Mouse (Mus musculus) neutrophil, adult 5-6 weeks (primary cell): ENCODE data around the gene Dock9. TPM values are rescaled to one million over a fixed set of nuclear protein-coding genes. Genes with fewer than 3 reads are reported as not detected.

Source experiments
- ATAC-seq: fragments of 151-379, 151-347 bp; 2 replicates; pipeline ENCODE4 v1.8.0; 2017; ENCODE audit warnings: mild to moderate bottlenecking, moderate TSS enrichment; ENCODE audit not compliant: insufficient number of reproducible peaks, poor library complexity, low FRiP score, severe bottlenecking; ENCODE audit errors: extremely low read depth
- total RNA-seq: library from RNA; stranded (forward); fragments of 200-1000 nt; gene quantifications from 2 replicates; pipeline ENCODE4 v1.2.3, GENCODE M21; 2017

Gene Dock9
- 20.7 and 21.2 TPM in 2 replicates for total RNA-seq

- peak; percentile 60 for ATAC-seq
Observed at GRCm38 (mm10) chr14:121797457-121798410, at the start of gene Dock9. TSS of gene Dock9 (minus strand) at chr14:121797837.

- no peak for ATAC-seq
Observed at GRCm38 (mm10) chr14:121844486-121844885, 46.8 kb upstream of the Dock9 start.

- no peak for ATAC-seq
Observed at GRCm38 (mm10) chr14:121840217-121840616, 42.6 kb upstream of the Dock9 start.

- no peak for ATAC-seq
Observed at GRCm38 (mm10) chr14:121838161-121838560, 40.5 kb upstream of the Dock9 start.

GRCm38 (mm10) chr14:121833001-121833520 is 35.4 kb upstream of the Dock9 start:
- ATAC-seq = no peak

- ATAC-seq = 0 out of 2 replicates have a peak, but pooled peaks have one; percentile 16
Observed at GRCm38 (mm10) chr14:121829816-121830442, 32.3 kb upstream of the Dock9 start.

- no peak for ATAC-seq
Observed at GRCm38 (mm10) chr14:121827091-121827490, 29.5 kb upstream of the Dock9 start.

- ATAC-seq = no peak
Observed at GRCm38 (mm10) chr14:121825521-121826445, 28.1 kb upstream of the Dock9 start.

GRCm38 (mm10) chr14:121824322-121825103 is 26.9 kb upstream of the Dock9 start:
- ATAC-seq = no peak

GRCm38 (mm10) chr14:121822997-121823396 is 25.4 kb upstream of the Dock9 start:
- no peak for ATAC-seq

- ATAC-seq = no peak
Observed at GRCm38 (mm10) chr14:121822506-121822905, 24.9 kb upstream of the Dock9 start.

GRCm38 (mm10) chr14:121806791-121807190 is 9.2 kb upstream of the Dock9 start:
- ATAC-seq = no peak

- ATAC-seq = no peak
Observed at GRCm38 (mm10) chr14:121806316-121806715, 8.7 kb upstream of the Dock9 start.

- ATAC-seq = 0 out of 2 replicates have a peak, but pooled peaks have one; percentile 37
Observed at GRCm38 (mm10) chr14:121804461-121804860, 6.8 kb upstream of the Dock9 start.

GRCm38 (mm10) chr14:121800962-121801361 is 3.3 kb upstream of the Dock9 start:
- ATAC-seq = no peak

- ATAC-seq = no peak
Observed at GRCm38 (mm10) chr14:121799112-121799511, 1.5 kb upstream of the Dock9 start.

- peak; percentile 65 for ATAC-seq
Observed at GRCm38 (mm10) chr14:121798411-121798799, 768 bp upstream of the Dock9 start.
